Mouse (Mus musculus): Measurements from ENCODE around the gene Gm2115.

DNA sequence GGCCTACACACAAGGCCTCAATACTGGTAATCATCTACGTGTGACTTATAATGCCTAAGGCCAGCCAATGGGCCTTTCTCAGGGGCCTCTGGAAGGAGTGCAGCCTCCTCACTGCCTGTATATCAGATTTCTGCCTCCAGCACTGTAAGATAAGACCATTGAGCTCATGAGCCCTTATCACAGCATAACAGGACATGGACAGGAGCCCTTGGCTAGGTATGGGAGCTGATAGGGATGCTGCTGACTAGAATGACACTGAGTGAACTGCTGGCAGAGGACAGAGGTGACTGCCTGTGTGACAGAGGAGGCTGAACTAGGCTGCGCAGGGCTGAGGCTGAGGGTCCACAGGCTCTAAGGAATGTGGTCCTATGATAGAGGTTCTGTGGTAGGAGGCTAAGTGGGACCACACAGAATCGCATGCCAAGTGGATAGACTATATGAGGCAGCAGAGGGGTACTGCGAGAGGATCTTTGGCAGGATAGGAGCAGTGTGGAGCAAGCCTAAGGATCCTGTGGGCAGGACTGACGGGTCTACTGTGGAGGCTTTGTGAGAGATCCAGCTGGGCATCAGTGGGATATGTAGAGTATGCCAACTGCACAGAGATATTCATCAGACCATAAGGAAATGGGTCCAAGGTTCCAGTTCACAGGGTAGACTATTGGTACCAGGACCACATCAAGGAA lies 58.5 kb downstream of the Gm2115 start:
- no peak for TF ChIP-seq ZC3H11A (IDR thresholded peaks at IDR 0.05; ENCODE audit: borderline replicate concordance, low read depth, low read length)
- TF ChIP-seq ZNF384 (IDR thresholded peaks at IDR 0.05; ENCODE audit: low read depth, low read length) = no peak
- TF ChIP-seq HCFC1 (IDR thresholded peaks at IDR 0.05; ENCODE audit: borderline replicate concordance, insufficient read depth, low read length) = no peak
- no peak for TF ChIP-seq CHD2 (IDR thresholded peaks at IDR 0.05; ENCODE audit: low read depth, low read length)
- no peak for TF ChIP-seq MAFK (IDR thresholded peaks at IDR 0.05; ENCODE audit: insufficient read depth, low read depth, low read length)

All from ES-E14 (cell line).